Mouse (Mus musculus): ENCODE measurements around the gene Rfx2.

DNA sequence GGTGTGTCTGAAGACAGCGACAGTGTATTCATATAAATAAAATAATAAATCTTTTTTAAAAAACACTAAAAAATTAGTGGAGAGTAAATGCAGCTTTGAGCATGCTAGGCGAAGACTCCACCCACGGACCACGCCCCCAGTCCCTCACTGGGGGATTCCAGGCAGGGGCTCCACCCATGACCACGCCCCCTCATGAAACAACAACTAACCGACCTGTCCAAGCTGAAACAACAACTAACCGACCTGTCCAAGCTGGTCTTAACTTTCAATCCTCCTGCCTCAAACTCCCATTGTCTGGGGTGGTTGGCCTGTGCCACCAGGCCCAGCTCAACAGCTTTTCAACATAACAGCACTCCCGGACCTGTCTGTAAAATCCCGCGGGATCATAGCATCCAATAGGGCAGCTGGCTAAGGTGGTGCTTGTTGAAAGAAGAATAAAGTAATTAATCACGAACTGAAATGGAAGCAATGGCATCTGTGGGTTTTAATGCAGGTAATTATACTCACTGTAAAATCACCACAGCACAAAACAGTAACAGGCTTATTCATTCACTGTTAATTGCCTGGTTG, 12.7 kb downstream of the Rfx2 start:
- no peak for TF ChIP-seq CTCF (IDR thresholded peaks at IDR 0.05; ENCODE audit: low read depth, low read length)
- TF ChIP-seq TAL1 (conservative IDR thresholded peaks at IDR 0.05; ENCODE audit: low read depth, low read length) = no peak
- no peak for TF ChIP-seq GATA2 (IDR thresholded peaks at IDR 0.05; ENCODE audit: borderline replicate concordance, low read depth, low read length)
